Mouse (Mus musculus): ENCODE data around the gene Ccdc92. TPM values are rescaled to one million over a fixed set of nuclear protein-coding genes. Genes with fewer than 3 reads are reported as not detected.

The Ccdc92 gene
- polyA plus RNA-seq (2017; shearing (Covaris generic)): 24.9 TPM

DNA sequence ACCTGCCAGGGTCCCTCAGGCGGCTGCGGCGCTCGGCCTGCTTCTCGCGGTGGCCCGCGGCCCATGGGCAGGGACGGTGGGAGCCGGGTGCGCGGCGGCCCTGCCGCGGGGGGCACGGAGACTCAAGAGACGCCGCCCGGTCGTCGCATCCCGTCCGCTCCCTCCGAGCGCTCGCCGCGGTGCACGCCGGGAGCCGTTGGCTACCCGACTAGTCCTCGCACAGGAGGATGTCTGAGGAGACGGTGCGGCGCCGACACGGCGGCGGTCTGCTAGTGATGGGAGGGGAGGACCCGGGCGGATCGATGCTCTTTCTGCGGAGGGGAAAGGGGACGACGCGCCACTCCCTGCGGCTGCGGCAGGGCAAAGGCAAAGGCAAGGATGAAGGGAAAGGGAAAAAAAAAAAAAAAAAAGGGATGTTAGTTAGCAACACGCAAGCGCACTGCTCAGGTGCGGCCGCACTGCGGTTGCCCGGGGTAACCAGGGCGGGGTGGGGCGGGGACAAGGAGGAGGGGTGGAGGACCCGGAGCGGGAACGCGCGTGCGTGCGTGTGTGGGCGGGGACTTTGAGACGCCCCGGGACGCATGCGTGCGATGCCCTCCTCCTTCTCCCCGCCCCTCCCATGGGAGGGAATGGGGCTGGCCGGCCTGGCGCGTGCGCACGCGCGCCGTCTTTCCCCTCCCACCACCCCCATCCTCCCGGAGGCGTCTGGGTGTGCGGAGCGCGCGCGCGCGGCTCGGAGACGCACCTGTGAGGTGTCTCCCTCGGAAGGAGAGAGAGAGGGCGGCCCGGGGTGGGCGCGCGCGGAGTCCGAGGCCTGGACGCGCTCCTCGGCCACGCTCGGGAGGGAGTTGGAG is at the start of gene Ccdc92, which contains the start of gene Zfp664:
TSS of gene Ccdc92 (minus strand) at position 412 of the 854 bp plus-strand sequence.
TSS of gene Zfp664 (plus strand) at position 679 of the 854 bp plus-strand sequence.

Other genes starting within 250 kb of the Ccdc92 start
- gene Atp6v0a2, start 233.8 kb downstream of the Ccdc92 start, polyA plus RNA-seq (2017; shearing (Covaris generic)): 90.5 TPM
- gene Dnah10, start 137.3 kb downstream of the Ccdc92 start, polyA plus RNA-seq (2017; shearing (Covaris generic)): not detected
- gene Zfp664, start 267 bp upstream of the Ccdc92 start, polyA plus RNA-seq (2017; shearing (Covaris generic)): 30.1 TPM
- 0.36 TPM for gene Rflna, start 140.8 kb upstream of the Ccdc92 start, polyA plus RNA-seq (2017; shearing (Covaris generic))